Mouse (Mus musculus): ENCODE measurements around the gene Olfr1366.
"Not testable (repeated sequence)": the region's sequence is repeated elsewhere in the genome, so short reads cannot be mapped to it uniquely, and the experiment has no call there.

The Olfr1366 gene

DNA sequence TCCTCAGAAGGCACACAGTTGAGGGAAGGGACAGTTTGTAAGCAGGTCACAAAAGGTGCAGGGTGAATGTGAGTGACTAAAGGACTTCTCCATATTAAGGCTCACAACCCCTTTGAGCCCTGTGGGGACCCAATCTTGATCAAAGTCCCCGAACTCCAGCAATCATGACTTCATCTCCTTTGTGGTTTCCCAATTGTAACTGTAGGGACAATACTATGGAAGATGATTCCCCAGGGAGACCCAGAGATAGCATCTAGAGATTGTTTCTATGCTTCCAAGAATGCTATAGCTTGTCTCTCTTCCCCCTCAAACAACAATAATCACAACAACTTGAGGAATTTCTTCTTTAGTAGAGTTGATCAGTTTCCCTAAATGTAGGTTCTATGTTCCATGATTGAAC, at the start of gene Olfr1366:
Gene Olfr1366, minus strand, starts transcription at position 101 of the 400 bp plus-strand sequence.
- no peak for DNase-seq

DNA sequence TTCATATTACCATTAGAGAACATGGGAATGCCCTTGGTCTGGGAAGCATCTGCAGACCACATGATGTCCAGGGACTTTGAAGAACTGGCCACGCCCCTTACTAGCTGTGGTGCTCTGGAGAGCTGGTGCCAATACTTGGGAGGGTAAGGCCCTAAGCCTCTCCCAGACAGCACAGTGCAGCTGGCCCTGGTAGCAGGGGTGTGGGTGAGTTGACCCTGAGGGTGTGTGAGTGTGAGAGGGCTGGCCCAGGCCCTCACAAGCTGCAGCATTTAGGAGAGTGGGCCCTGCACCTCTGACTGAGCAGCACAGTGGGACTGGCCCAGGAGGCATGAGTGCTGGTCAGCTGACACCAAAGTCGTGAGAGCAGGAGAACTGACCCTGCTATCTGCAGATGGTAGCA, 49.0 kb upstream of the Olfr1366 start:
- no peak for DNase-seq

DNA sequence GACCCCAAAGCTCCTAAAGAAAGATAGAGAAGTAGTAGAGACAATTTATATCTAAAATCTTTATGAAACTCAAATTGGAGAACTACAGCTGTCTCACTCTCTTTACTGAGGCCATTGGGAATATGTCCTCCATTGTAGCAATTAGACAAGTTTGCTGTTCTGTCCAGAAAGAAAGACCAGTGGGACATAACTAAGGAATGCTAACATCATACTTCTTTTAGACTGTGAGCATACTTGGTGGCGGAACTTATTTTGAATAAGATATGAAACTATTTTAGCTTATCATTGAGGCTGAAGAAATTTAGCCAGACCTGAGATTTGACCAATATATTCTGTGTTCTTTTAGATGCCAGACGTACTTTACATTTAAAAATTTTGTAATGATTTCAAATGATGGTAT, 39.1 kb upstream of the Olfr1366 start, which contains the start of gene Olfr1364:
Gene Olfr1364, minus strand, starts transcription at position 101 of the 400 bp plus-strand sequence.
- no peak for DNase-seq

DNA sequence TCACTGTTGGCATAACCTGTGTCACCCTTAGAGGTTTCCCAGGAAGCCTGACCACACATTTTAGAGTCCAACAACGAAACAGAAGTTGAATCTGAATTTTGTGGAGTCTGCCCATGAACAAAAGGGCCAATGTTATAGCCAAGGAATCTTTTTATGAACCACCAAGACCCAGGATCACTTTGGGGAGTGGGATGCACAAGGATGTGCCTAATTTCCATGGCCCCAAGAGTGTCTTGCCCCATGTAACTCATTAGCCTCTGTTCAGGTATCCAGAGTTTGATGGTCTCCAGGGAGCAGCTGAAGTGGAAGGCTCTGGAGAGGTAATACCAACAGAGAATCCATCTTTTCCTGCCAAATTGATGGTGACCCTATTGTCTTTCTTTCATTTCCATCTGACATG, 17.2 kb upstream of the Olfr1366 start, which contains the start of gene Olfr1535:
Gene Olfr1535, minus strand, starts transcription at position 101 of the 400 bp plus-strand sequence.
- no peak for DNase-seq

DNA sequence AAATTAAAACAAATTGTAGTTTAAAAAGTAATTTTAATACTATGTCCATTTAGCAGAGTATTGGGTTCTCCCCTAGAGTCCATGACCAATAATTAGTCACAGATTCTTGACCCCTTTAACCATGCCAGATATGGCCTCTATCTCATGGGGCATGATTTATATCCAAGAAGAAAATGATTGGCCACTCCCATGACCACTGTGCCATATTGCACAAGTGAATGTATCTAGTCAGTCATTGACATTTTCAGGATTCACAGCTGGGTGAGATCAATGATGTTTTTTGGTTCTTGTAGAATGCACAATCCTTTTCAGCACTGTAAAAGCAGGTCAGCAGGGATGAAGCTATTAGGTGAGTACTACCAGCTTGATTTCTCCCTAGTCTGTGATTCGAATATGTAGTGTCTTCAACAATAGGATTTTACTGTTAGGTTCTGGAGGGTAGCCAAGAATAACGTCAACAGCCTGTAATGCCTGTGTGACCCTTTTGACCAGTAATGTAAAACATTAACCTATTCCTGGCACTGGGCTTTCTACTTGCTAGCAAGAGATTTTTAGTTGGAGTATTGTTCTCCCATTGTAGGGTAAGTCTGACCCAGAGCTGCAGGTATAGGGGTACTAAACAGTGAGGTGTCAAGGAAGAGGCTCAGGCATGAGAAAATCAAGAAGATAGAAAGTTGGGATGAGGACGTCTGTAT, 8.0 kb upstream of the Olfr1366 start:
- no peak for DNase-seq

DNA sequence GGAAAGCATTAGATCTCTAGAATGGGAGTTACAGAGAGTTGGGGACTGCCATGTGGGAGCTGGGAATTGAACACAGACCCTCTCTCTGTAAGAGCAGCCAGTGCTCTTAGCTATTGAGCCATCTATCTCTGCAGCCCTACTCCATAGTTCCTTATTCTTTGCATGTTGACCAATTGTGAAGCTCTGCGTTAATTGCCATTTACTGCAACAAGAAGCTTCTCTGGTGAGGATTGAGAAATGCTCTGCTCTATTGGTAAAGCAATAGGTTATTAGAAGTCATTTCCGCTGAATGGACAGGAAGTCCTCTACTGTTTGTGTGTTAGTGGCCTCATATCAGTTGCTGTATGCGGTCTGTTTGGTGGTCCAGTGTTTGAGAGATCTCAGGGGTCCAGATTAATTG, 6.9 kb upstream of the Olfr1366 start:
- no peak for DNase-seq

DNA sequence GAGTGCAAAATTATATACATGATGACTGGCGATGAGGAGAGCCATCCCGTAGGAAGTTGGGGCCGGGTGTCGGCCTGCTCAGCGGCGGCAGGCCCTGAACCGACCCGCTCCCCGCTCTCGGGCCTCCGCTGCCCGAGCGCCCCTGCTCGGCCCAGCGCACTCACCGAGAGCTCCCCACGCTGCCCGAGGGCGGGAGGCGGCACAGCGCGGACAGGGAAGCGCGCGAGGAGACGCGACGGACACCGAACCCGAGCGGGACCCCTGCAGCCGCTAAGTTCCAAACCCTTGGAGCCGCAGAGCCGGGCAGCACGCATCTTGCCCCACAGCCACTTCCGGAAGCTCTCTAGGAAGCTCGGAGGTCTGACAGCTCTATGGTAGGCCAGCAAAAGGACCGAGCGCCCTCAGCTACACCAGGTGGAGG, 11.8 kb downstream of the Olfr1366 start, which contains the start of gene Zkscan8:
Gene Zkscan8, minus strand, starts transcription at position 340 of the 421 bp plus-strand sequence.
- peak; percentile 85 to 91 for DNase-seq

DNA sequence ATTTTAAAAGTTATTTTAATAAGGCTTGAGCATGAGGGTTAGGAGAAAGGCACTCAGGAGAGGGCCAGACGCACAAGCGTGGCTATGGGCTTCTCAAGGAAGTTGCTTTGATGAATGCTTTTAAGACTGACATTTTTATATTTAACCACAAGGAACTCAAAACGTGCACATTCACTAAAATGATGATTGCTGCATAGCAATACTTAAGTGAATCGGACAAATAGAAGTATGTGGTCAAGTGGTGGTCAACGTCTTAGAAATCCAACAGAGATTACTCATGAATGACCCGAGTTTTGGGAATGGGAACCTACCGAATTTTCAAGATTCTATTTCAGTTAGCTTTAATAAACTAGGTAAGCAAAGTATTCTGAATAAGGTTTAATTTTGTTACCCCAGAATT, 12.5 kb downstream of the Olfr1366 start:
- no peak for DNase-seq

DNA sequence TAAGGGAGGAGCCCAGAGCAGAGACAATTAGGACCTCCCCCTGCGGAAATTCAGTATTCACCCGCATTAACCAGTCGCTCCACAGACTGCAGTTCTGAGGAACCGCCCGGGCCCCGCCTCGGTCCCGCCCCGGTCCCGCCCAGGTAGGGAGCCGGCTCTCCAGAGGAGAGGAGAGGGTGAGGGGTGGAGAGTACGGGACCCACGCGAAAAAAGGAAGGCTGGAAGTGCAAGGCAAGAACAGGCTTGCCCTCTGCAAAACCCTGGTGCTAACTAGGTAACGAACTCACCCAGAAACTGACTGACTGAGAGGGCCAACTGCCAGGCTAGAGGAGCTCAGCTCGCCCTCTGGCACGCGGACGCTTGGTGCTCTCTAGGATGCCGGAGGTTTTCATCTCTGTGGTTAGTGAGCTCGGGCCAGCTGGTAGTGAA, 36.4 kb downstream of the Olfr1366 start:
- peak; percentile 89 to 91 for DNase-seq

DNA sequence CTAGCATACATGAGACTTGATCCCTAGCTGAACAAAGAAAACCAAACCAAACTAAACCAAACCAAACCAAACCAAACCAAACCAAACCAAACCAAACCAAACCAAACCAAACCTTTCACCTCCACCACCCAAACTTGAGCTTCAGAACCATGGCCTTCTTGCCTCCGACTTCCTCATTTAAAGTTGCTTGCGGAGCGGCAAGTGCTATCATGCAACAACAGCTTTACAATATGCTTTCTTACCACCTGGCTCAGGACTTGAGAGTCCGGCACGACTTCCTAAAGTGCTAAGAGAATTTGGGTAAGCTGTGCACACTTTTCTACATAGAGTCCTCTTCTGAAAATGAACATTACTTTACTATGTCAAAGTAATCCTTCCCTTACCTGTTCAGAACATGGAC, 40.3 kb downstream of the Olfr1366 start:
- no peak for DNase-seq

DNA sequence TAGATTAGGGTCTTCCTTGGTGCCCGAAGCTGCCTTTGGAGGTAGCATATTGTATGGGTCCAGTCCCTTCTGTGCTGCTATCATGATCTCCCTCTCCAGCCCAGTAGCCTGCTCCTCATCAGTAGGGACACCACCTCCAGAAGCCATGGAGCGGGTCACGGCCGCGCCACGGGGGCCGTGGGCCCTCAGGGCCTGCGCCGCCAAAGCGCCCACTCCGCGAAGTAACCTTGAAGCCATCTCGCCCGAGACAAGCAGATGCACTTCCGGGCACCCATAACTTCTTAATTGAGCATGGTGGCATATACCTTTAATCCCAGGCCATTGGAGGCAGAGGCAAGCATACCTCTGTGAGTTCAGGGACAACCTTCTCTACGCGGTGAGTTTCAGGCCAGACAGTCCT, 41.4 kb downstream of the Olfr1366 start, which contains the start of gene Gm11273:
Gene Gm11273, minus strand, starts transcription at position 237 of the 400 bp plus-strand sequence.
- DNase-seq = not testable (repeated sequence)

DNA sequence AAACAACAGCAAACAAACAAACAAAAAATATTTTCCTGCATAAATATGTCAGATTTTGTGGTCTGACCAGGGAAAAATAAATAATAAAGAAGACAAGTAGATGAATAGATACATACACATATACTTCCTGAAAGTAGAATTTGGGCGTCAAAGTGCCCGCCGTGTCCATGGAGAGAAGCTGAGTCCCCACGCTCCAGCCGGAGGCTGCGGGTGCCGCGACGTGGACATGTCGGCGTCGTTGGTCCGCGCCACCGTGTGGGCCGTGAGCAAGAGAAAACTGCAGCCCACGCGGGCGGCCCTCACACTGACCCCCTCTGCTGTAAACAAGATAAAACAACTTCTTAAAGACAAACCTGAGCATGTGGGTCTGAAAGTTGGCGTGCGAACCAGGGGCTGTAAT, 47.5 kb downstream of the Olfr1366 start, which contains the start of gene AK157302:
Gene AK157302, plus strand, starts transcription at position 144 of the 400 bp plus-strand sequence.
- peak; percentile 21 to 40 for DNase-seq

DNA sequence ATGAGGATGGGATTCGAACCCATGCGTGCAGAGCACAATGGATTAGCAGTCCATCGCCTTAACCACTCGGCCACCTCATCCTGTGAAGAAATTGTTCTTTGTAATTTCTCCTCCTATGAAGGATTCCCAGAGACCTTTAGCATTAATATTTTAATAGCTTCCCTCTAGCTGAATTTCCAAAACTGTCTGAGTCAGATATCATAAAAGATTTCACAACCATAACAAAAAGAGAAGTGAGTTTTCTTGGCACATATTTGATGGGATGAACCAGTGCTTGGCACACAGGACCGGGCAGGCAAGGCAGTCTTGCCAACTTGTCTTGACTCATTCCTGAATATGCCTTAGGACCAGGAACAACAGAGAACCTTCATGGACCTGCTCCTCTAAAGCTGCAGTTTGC, 49.8 kb downstream of the Olfr1366 start:
- DNase-seq = no peak

DNA sequence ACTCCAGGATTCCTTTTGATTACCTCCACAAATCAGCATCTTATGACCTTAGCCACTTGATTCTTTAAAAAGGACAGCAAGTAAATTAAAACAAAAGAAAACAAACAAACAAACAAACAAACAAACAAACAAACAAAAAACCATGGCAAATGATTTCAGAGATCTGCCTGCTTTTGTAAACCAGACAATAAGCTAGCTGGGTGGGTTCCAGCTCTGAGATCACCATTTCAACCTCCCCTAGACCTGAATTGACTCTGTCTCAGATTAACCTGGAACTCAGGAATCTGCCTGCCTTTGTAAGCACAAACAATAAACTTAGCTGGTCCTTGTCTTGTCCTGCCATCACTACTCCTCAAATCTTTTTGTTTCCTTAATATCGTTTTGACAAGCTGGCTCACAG, 55.7 kb downstream of the Olfr1366 start:
- DNase-seq = no peak
